Mouse (Mus musculus): Measurements from ENCODE around the gene Fam206a. TPM values are rescaled to one million over a fixed set of nuclear protein-coding genes. Genes with fewer than 3 reads are reported as not detected.

Gene Fam206a
- total RNA-seq, 2 experiments from 2014 or later, result 1.7 TPM

DNA sequence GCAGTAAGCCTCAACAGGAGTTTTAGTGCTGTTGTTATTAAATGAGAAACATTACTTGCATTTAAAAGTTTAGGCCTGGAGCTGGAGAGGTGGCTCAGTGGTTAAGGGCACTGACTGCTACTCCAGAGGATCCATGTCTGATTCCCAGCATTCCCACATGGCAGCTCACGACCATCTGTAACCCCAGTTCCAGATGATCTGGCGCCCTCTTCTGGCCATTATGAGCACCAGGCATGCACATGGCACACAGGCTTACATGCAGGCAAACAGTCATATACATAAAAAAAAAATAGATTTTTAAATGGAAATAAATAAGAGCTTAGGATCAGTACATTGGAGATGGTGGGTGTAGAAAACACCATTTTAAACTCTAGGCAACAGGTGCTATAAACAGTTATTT is 41.8 kb downstream of the Fam206a start:
- no peak for DNase-seq

DNA sequence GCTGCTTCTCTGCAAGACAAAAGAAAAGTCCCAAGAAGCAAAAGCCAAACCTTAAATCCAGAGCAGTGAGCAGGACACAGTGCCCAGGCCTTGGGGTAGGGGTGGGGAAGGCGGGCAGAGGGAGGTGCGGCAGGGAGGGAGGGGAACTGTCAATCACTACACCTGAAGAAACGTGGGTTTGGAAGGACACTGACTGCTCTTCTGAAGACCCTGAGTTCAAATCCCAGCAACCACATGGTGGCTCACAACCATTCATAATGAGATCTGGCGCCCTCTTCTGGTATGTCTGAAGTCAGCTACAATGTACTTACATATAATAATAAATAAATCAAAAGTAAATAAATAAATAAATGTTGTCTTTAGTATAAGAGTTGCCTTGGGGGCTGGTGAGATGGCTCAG is 42.8 kb downstream of the Fam206a start:
- no peak for DNase-seq

DNA sequence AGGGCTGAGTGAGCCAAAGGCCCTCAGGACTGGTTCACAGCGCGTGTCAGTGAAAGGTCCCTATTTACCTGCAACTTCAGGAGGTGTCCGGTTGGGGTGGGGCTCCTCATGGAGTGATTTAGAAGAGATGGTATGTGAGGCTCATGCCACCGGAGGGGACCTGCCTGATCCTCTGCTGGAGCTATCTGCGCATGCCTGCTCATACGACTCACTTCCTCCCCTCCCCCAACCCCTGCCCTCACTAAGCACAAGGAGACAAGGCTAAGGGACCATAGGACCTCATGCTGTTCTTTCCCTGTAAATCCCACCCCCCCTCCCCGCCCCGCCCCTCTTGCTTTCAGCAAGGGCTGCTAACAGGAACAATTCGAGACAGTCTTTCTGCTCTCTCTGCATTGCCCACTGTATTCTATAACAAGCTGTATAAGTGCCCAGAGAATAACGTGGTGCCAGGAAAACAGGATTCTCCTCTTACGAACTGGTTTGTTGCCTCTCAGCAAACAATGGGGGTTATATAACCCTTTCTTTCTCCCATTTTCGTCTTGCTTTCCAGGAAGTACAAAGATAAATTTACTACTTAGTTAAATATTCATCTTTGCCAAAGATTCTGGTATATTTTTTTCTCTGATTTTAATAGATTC is 43.9 kb downstream of the Fam206a start:
- no peak for DNase-seq

GRCm38 (mm10) chr4:56847400-56847799 is 45.3 kb downstream of the Fam206a start:
- DNase-seq, result no peak

GRCm38 (mm10) chr4:56848044-56848443 is 45.9 kb downstream of the Fam206a start:
- no peak for DNase-seq

DNA sequence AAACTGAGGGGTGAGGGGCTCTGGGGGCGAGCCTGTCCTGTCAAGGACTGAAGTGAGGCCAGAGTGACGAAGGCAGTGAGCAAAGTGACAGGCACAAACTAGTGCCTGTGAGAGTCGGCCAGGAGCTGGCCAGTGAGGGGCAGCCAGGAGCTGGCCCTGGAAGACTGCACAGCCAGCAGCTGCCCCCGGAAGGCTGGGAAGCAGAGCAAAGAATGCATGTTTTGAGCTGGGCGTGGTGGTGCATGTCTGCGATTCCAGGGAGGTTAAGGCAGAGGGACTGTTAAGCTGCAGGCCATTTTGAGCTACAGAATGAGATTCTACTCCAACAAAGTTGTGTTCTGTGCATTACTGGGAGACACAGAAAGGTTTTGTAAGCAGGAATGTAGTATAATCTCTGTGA is 48.6 kb downstream of the Fam206a start:
- DNase-seq, result no peak

DNA sequence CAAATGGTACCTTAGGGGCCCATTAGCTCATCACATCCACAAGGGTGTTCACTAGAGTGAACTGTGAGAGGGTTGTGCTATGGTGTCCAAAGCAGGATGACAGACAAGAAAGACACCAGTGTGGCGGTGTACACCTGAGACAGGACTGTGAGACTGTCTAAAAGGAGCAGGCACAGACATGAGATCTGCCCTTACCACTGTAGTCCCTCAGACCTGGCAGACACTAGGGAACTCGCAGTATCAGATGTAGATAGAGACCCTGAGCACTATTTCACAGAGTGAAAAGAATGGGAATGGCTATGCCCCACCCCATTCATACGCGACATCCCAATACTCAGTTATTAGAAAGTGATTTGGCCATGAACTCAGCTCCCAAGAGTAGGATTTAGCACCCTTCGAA is 53.8 kb downstream of the Fam206a start:
- no peak for DNase-seq

DNA sequence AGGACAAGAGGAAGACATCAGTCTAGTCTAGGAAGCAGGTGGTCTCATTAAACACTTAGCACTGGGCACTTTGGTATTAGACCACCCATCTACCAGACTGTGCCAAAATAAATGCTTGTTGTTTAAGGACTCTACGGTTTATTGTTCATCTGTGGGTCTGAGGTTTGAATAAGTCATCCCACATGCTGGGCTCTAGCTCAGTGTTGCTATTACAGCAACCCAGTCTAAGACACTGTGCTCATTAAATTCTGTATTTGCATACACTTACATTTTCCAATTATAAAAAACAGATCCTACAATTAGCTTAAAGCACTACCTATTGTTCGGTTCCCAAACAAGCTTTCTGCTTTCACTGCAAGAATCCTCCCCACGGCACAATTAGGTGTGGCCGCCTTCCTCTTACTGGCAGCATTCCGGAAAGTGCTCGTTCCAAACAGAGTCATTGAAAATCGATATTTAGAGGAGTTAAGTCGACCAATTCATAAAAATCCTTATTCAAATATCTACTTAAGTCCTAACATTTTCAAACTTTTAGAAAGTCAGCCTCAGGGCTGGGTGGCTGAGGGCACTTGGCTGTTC is 54.3 kb downstream of the Fam206a start:
- DNase-seq, result no peak

GRCm38 (mm10) chr4:56858733-56859132 is 56.6 kb downstream of the Fam206a start:
- no peak for DNase-seq

Other genes with a start within 250 kb of the Fam206a start
- not detected for gene Gm26657, start 62.3 kb upstream of the Fam206a start, total RNA-seq (2021)
- gene Actl7b, start 60.9 kb upstream of the Fam206a start, total RNA-seq (2021), result not detected
- not detected for gene Actl7a, start 58.9 kb upstream of the Fam206a start, total RNA-seq (2021)
- 10 to 100 TPM; 19.4 to 20.5 TPM for gene Elp1, start within 50 bp of the Fam206a start, total RNA-seq (2021)
- gene Ctnnal1, start 62.8 kb downstream of the Fam206a start, total RNA-seq (2021), result 10 to 100 TPM in 1 of 2 experiments, 1 to 10 TPM in 1; 9.9 to 11.7 TPM
- gene Tmem245, start 145.1 kb downstream of the Fam206a start, total RNA-seq (2021), result 10 to 100 TPM; 17.1 to 19.2 TPM
- gene Frrs1l, start 188.0 kb downstream of the Fam206a start, total RNA-seq (2021), result not detected

All from gastrocnemius, postnatal 25 days (tissue).